Mouse (Mus musculus) liver, adult 2 months (tissue): Measurements from ENCODE around the gene Fam53b.

Source experiments
- CTCF ChIP-seq: fragments of 200-500 bp; IDR thresholded peaks from 2 replicates; pipeline ENCODE4 v1.5.1; 2011; ENCODE audit warnings: low read depth, low read length, control low read depth
- POLR2A ChIP-seq: fragments of 200-500 bp; IDR thresholded peaks from 2 replicates; pipeline ENCODE4 v1.6.1; 2011; ENCODE audit warnings: low read length, control low read depth; ENCODE audit not compliant: insufficient read depth; ENCODE audit errors: extremely low read depth

DNA sequence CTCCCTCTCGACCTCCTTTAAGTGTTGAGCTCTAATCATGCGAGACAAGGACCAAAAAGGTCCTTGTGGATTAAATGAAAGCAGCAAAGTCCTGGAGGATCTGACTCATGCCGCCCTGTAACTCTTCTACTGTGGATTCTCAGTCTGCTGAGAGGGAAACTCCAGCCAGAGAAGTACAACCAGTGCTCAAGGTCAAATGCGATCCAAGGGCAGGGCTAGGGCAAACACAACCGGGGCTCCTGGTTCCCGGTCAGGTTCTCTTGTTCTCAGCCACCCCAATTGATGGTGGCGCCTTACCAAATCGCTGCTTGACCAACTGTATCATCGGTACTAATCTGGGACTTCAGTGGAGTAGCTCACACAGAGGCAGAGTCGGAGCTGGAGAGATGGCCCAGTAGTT, 12.8 kb downstream of the Fam53b start:
- TF ChIP-seq CTCF (no peak), POLR2A (no peak)
